Mouse (Mus musculus): Measurements from ENCODE around the gene Tsks. TPM values are rescaled to one million over a fixed set of nuclear protein-coding genes. Genes with fewer than 3 reads are reported as not detected.

The Tsks gene
- polyA plus RNA-seq, 1 experiment from 2014 or later = 0.14 TPM

DNA sequence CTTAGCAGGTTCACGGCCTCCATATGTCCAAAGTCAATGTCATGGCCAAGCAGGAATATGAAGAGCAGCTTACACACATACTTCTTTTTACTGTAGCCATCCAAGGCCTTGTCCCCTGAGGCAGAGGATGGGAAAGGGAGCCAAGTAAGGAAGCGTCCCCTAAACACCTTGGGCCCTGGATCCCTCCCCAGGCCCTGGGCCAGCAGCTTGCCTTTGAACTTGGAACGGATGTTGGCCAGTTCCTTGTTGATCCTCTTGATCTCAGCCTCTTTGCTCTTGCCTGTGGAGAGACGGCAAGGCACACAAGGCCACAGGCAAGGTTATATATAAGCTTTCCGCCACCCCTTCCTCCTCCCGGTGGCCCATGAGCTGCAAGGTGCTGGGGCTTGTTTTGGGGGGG lies 26.8 kb upstream of the Tsks start:
- H3K4me2 ChIP-seq (replicated peaks) = no peak overlapping the region
- no peaks in the 10 kb centered on the region for H3K27me3 ChIP-seq (replicated peaks)
- no peak overlapping the region for H3K4me3 ChIP-seq (replicated peaks)
- peaks cover 21% of the 10 kb centered on the region for H3K36me3 ChIP-seq
- WGBS = 85% methylated on average over 6 of the region's 6 CpGs
- no peak overlapping the region for H3K27ac ChIP-seq
- peaks cover 4% of the 10 kb centered on the region; the same call in 1 of the 2 replicates for H3K4me1 ChIP-seq (replicated peaks)
- no peak for ATAC-seq
- no peaks in the 10 kb centered on the region for H3K9me3 ChIP-seq
- no peak overlapping the region for H3K9ac ChIP-seq

DNA sequence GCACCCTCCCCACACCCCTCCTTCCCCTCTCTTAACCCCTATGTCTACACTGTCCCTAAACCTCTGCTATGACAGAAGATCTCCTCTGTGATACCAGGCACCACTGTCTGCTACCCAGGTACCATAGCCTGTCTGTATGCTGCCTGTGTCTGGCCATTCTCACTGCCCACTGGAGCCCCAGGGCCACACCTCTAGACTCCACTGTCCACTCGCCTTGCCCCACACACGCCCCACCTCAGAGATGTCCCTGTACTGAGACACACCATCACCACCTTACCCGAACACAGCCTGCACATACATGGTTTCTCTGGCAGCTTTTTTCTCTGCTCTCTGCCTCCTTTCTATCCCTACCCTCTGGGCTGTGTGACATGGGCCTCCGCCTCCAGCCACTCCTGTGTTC lies 26.1 kb upstream of the Tsks start:
- no peaks in the 10 kb centered on the region for H3K27me3 ChIP-seq (replicated peaks)
- no peaks in the 10 kb centered on the region for H3K9me3 ChIP-seq
- H3K4me2 ChIP-seq (replicated peaks) = no peak overlapping the region
- H3K36me3 ChIP-seq = peaks cover 25% of the 10 kb centered on the region
- H3K4me1 ChIP-seq (replicated peaks) = peaks cover 4% of the 10 kb centered on the region; the same call in 1 of the 2 replicates
- H3K4me3 ChIP-seq (replicated peaks) = no peak overlapping the region
- no peak overlapping the region for H3K9ac ChIP-seq
- 89% methylated on average over 4 of the region's 4 CpGs for WGBS
- H3K27ac ChIP-seq = no peak overlapping the region
- no peak for ATAC-seq

DNA sequence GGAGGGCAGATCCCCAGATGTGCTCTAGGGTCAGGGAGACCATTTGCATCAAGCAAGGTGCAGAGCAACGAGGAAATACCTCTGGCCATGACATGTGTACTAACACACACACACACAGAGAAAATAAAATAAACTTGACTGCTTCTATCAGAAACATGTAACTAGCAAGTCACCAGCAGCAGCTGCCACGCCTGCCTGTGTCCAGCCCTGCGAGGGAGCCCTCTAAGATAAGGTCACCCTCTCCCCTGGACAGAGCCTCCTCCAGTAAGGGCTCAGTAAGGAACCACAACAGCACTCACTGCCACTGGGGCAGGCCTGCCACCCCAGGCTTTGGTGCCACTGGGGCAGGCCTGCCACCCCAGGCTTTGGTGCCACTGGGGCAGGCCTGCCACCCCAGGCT lies 24.8 kb upstream of the Tsks start:
- no peak for ATAC-seq
- Histone ChIP-seq H3K27ac (no peak overlapping the region), H3K9me3 (no peaks in the 10 kb centered on the region), H3K4me3 (replicated peaks) (no peak overlapping the region), H3K36me3 (peaks cover 35% of the 10 kb centered on the region), H3K9ac (no peak overlapping the region), H3K4me2 (replicated peaks) (no peak overlapping the region), H3K27me3 (replicated peaks) (no peaks in the 10 kb centered on the region), H3K4me1 (replicated peaks) (peaks cover 4% of the 10 kb centered on the region; the same call in 1 of the 2 replicates)
- 61% methylated on average over 3 of the region's 3 CpGs for WGBS

DNA sequence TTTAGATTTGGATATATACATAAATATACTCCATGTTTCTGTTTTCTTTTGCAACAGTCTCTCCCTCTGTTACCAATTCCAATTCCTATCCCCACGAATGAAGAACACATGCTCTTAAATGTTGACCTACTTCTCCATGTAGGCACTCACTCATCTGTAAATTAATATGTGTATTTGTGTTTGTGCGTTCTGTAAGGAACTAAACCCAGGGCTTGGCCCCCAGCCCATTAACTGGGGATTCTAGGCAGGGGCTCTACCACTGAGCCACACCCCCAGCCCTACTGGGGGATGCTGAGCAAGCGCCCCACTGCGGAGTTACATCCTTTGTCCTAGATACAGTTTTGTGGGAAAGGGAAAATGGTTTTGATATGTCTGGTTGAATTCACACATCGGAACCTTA lies 23.9 kb upstream of the Tsks start:
- H3K4me1 ChIP-seq (replicated peaks) = peaks cover 4% of the 10 kb centered on the region; the same call in 1 of the 2 replicates
- H3K9ac ChIP-seq = no peak overlapping the region
- H3K4me2 ChIP-seq (replicated peaks) = no peak overlapping the region
- H3K27me3 ChIP-seq (replicated peaks) = no peaks in the 10 kb centered on the region
- H3K9me3 ChIP-seq = no peaks in the 10 kb centered on the region
- no peak overlapping the region for H3K27ac ChIP-seq
- no peak for ATAC-seq
- peaks cover 27% of the 10 kb centered on the region for H3K36me3 ChIP-seq
- WGBS = 94% methylated on average over 5 of the region's 5 CpGs
- no peak overlapping the region for H3K4me3 ChIP-seq (replicated peaks)

DNA sequence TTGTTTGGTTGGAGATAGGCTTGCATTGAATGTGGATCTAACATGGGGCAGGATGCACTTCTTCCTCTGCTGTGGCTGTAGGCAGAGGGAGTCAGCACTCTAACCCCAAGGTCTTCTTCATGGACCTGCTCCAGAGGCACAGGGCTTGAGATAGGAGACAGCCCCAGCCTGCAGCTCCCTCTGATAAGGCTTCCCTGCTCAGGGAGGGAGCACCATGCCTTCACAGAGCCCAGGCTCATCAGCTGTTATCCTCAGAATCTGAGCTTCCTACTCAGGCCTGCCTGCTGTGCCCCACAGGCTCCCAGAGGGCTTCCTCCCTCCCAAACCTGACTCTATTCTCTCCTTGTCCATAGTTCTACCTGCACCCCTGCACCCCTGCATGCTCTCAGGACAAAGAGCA lies 20.5 kb upstream of the Tsks start:
- Histone ChIP-seq H3K36me3 (peaks cover 23% of the 10 kb centered on the region), H3K9me3 (no peaks in the 10 kb centered on the region), H3K4me2 (replicated peaks) (no peak overlapping the region), H3K9ac (no peak overlapping the region), H3K27ac (no peak overlapping the region), H3K4me3 (replicated peaks) (no peak overlapping the region), H3K4me1 (replicated peaks) (peaks cover 4% of the 10 kb centered on the region; the same call in 1 of the 2 replicates), H3K27me3 (replicated peaks) (no peaks in the 10 kb centered on the region)
- no peak for ATAC-seq

DNA sequence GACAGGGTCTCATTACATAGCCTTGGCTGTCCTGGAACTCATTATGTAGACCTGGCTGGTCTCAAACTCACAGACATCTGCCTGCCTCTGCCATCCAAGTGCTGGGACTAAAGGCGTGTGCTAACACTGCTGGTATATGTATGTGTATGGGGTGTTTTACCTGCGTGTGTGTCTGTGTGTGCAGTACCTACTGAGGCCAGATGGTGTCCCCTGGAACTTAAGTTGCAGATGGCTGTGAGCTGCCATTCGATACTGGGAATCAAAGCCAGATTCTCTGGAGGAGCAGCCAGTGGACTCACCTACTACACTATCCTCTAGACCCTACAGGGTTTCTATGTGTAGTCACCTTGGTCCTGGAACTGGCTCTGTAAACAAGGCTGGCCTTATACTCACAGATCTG lies 17.5 kb upstream of the Tsks start:
- Histone ChIP-seq H3K4me1 (replicated peaks) (peaks cover 14% of the 10 kb centered on the region), H3K27me3 (replicated peaks) (no peaks in the 10 kb centered on the region), H3K9ac (no peak overlapping the region), H3K4me2 (replicated peaks) (no peak overlapping the region), H3K9me3 (no peaks in the 10 kb centered on the region), H3K4me3 (replicated peaks) (no peak overlapping the region), H3K27ac (no peak overlapping the region), H3K36me3 (peaks cover 23% of the 10 kb centered on the region)
- WGBS = 78% methylated on average over 3 of the region's 3 CpGs
- no peak for ATAC-seq

DNA sequence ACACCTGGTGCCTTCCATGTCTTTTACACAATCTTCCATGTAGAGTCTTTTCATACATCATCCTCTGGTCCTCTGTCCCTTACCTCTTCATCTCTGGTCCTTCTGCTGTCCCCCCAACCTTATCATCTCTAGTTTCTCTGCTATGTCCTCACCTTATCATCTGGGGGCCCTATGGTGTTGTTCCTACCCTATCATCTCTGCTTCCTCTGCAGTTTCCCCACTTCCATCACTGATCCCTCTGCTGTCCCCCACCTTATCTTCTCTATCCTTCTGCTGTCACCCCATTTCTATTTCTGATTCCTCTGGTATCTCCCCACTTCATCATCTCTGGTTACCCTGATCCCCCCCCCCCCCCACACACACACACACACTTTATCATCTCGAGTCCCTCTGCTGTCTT lies 14.4 kb upstream of the Tsks start:
- no peak overlapping the region for H3K27ac ChIP-seq

DNA sequence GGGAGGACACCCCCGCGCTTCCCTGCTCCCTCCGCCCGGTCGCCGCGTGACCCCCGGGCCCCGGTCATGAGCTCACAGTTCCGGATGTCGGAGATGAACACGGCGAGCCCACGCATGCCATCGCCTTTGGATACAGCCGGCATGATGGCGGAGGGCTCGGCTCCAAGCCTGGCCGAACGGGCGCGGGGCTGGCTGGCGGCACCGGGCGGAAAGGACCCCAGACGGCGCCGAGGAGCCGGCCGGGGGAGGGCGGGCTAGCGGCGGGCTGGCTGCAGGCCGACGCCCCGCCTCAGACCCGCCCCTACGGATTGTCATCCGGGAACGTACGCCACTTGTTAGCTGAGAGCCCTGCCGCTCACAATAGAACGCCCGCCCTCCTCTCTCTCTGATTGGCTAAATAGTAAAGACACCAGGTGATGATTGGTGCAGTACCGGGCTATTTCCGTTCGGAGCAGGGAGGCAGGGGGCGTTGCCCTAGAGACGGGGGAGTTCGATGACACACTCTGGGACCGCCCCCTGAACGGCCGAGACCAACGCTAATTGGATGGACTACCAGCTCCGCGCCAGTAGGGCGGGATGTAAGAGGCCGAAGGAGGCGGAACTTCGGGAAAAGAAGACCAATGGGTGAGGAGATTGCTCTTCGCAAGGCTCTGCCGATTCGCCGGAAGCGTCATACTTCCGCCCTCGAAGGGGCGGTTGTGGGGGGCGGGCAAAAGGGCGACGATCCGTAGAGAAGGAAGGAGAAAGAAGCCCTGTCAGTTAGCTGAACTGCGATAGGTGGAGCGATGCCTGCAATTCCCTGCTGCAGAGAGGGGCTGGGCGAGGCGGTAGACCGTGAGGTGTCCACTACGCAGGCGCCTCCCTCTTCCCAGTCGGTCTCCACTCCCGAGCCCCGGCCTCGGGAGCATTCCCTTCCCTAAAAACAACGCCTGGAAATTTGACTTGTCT lies 13.5 kb upstream of the Tsks start, which contains the start of gene Ap2a1:
Ap2a1 (minus strand) TSS at position 293 of the 948 bp plus-strand sequence.
- no peaks in the 10 kb centered on the region for H3K9me3 ChIP-seq
- under 1% methylated on average over 83 of the region's 84 CpGs for WGBS
- H3K4me2 ChIP-seq (replicated peaks) = peak within 1 kb of the TSS; percentile 67
- peak; percentile 99 for ATAC-seq
- peak within 1 kb of the TSS; percentile 86 for H3K27ac ChIP-seq
- peaks cover 9% of the 10 kb centered on the region; the same call in 1 of the 2 replicates for H3K36me3 ChIP-seq
- H3K4me1 ChIP-seq (replicated peaks) = peaks cover 14% of the 10 kb centered on the region
- peak within 1 kb of the TSS; percentile 92 for H3K4me3 ChIP-seq (replicated peaks)
- H3K27me3 ChIP-seq (replicated peaks) = no peaks in the 10 kb centered on the region
- peak within 1 kb of the TSS; percentile 87 for H3K9ac ChIP-seq

More for the DNA sequence above, 14.4 kb upstream of the Tsks start:
- Histone ChIP-seq H3K4me3 (replicated peaks) (peak overlapping the region; percentile 92), H3K4me2 (replicated peaks) (peak overlapping the region; percentile 65), H3K9ac (peak overlapping the region; percentile 87), H3K9me3 (no peaks in the 10 kb centered on the region), H3K36me3 (peaks cover 9% of the 10 kb centered on the region; the same call in 1 of the 2 replicates), H3K4me1 (replicated peaks) (peaks cover 14% of the 10 kb centered on the region), H3K27me3 (replicated peaks) (no peaks in the 10 kb centered on the region)
- no peak for ATAC-seq
- WGBS = 4% methylated on average over 1 of the region's 1 CpGs

DNA sequence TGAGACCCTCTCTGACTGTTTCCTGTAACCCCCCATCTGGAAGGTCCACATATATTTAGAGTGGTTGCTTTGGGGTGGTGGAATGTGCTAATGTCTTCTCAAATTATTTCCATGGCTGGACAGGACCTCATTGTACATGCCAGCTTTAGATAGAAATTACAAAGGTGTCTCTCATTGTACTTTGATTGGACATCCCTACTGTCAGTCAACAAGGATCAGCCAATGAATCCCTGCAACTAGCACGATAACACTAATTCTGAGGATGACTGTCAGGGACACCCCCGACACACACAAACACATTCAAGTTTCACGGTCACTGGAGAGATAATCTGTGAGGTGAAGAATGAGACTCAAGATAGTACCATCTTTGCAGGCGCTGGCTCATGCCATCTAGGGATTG lies 4.3 kb upstream of the Tsks start:
- Histone ChIP-seq H3K4me3 (replicated peaks) (no peak overlapping the region), H3K9ac (no peak overlapping the region), H3K27me3 (replicated peaks) (no peaks in the 10 kb centered on the region), H3K4me1 (replicated peaks) (no peaks in the 10 kb centered on the region), H3K9me3 (no peaks in the 10 kb centered on the region), H3K36me3 (no peaks in the 10 kb centered on the region), H3K4me2 (replicated peaks) (no peak overlapping the region), H3K27ac (no peak overlapping the region)
- 86% methylated on average over 4 of the region's 4 CpGs for WGBS
- ATAC-seq = no peak

DNA sequence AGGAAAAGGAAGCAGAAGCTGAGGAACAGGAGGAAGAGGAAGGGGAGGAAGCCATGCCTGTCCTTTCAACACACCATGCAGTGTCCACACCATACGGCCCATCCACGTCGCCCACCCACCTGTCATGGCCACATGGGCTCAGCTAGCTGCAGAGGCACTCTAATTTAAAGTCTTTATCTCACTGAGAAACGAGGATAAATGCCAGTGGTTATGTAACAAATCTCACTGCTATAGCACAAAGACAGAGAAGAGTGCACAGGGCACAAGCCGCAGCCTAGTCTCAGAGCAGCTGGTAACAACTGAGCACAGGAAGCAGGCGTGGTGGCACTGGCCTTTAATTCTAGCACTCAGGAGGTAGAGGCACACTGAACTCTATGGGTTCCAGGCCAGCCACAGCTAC lies 6.9 kb downstream of the Tsks start:
- Histone ChIP-seq H3K27me3 (replicated peaks) (peaks cover 14% of the 10 kb centered on the region), H3K9me3 (no peaks in the 10 kb centered on the region), H3K27ac (no peak overlapping the region), H3K4me2 (replicated peaks) (no peak overlapping the region), H3K36me3 (no peaks in the 10 kb centered on the region), H3K9ac (no peak overlapping the region), H3K4me1 (replicated peaks) (peaks cover 13% of the 10 kb centered on the region; the same call in 1 of the 2 replicates), H3K4me3 (replicated peaks) (no peak overlapping the region)
- WGBS = 67% methylated on average over 6 of the region's 6 CpGs
- no peak for ATAC-seq

DNA sequence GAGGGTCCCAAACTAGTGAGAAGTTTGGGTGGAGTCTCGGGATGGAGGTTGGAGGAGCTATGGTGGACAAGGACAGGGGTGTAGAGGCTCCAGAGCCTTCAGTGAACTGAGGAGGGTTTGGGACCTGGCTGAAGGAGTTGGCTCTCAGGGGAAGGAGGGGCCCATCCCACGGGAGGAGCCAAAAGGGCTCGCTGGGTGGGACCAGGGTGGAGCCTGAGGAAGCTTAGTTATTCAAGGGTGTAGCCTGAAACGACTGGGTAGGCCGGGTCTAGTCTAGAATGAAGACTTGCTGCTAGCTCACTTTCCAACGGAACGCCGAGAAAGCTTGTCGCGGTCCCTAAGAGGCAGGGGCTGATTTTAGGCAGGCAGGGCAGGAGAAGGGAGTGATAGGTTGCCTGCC lies 9.0 kb downstream of the Tsks start:
- peaks cover 14% of the 10 kb centered on the region for H3K27me3 ChIP-seq (replicated peaks)
- WGBS = under 1% methylated on average over 10 of the region's 10 CpGs
- peaks cover 13% of the 10 kb centered on the region; the same call in 1 of the 2 replicates for H3K4me1 ChIP-seq (replicated peaks)
- H3K36me3 ChIP-seq = no peaks in the 10 kb centered on the region
- ATAC-seq = peak; percentile 91
- no peaks in the 10 kb centered on the region for H3K9me3 ChIP-seq
- peak overlapping the region; percentile 68 for H3K9ac ChIP-seq
- H3K4me2 ChIP-seq (replicated peaks) = peak overlapping the region; percentile 99
- H3K27ac ChIP-seq = peak overlapping the region; percentile 73
- peak overlapping the region; percentile 61 for H3K4me3 ChIP-seq (replicated peaks)

DNA sequence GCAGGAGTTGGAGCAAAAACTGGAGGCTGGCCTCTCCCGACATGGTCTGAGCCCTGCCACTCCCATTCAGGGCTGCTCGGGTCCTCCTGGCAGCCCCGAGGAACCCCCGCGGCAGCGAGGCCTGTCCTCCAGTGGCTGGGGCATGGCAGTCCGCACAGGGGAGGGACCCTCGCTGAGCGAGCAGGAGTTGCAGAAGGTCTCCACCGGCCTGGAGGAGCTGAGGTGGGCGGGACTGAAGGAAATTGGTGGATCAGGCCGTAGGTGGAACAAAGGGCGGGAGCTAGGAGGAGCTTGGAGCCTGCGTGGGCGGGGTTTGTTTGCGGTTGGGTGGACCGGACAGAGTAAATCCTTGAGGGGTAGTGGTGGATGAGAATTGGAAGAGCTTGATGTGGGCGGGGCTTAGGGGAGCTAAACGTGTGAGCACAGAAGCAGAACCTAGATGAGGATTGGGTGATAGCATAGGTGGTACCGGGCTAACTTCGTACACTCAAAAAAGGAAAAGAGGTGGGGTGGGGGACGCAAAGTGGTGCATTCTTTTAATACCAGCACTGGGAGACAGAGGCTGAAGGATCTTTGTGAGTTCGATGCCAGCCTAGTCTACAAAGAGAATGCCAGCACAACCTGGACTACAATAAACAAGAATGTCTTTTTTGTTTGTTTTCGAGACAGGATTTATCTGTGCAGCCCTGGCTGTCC lies 9.8 kb downstream of the Tsks start:
- H3K9me3 ChIP-seq = no peaks in the 10 kb centered on the region
- H3K4me2 ChIP-seq (replicated peaks) = peak overlapping the region; percentile 99
- WGBS = 6% methylated on average over 24 of the region's 24 CpGs
- H3K9ac ChIP-seq = peak overlapping the region; percentile 68
- H3K27me3 ChIP-seq (replicated peaks) = peaks cover 14% of the 10 kb centered on the region
- no peaks in the 10 kb centered on the region for H3K36me3 ChIP-seq
- peaks cover 13% of the 10 kb centered on the region; the same call in 1 of the 2 replicates for H3K4me1 ChIP-seq (replicated peaks)
- peak overlapping the region; percentile 61 for H3K4me3 ChIP-seq (replicated peaks)
- peak overlapping the region; percentile 73 for H3K27ac ChIP-seq
- peak; percentile 94 for ATAC-seq
